Mouse (Mus musculus) embryonic facial prominence, embryonic 10.5 days (tissue): ENCODE data around the gene Selp. TPM values are rescaled to one million over a fixed set of nuclear protein-coding genes. Genes with fewer than 3 reads are reported as not detected.

ENCODE experiments used
- DNase-seq: peaks from one replicate; pipeline ENCODE4 v3.0.0-alpha.2; 2017; ENCODE audit warnings: low spot score
- H3K27ac ChIP-seq: fragments of 300-500 bp; sonication (generic); replicated peaks from 2 replicates; pipeline ENCODE4 v1.5.1; 2016; ENCODE audit warnings: mild to moderate bottlenecking
- H3K27me3 ChIP-seq: fragments of 300-500 bp; sonication (generic); replicated peaks from 2 replicates; pipeline ENCODE4 v1.6.1; 2016; ENCODE audit warnings: low read depth, mild to moderate bottlenecking; ENCODE audit not compliant: poor library complexity, severe bottlenecking
- H3K36me3 ChIP-seq: fragments of 300-500 bp; sonication (generic); replicated peaks from 2 replicates; pipeline ENCODE4 v1.6.1; 2016; ENCODE audit warnings: mild to moderate bottlenecking, moderate library complexity
- H3K4me1 ChIP-seq: fragments of 300-500 bp; sonication (generic); 2 replicates; pipeline ENCODE4 v1.6.1; 2016
- H3K4me3 ChIP-seq: fragments of 300-500 bp; sonication (generic); 2 replicates; pipeline ENCODE4 v1.5.1; 2016; ENCODE audit warnings: mild to moderate bottlenecking, moderate library complexity
- H3K9me3 ChIP-seq: fragments of 300-500 bp; sonication (generic); 2 replicates; pipeline ENCODE4 v1.6.1; 2016; ENCODE audit warnings: mild to moderate bottlenecking
- WGBS: fragments of 180-500 bp; shearing (Covaris S2); methylation state at CpG from one replicate; pipeline ENCODE4 v1.1.7; 2016; 5-methylcytosine and 5-hydroxymethylcytosine counted together
- polyA plus RNA-seq: library from polyadenylated mRNA; unstranded; fragments of >200 nt; fragmentation: Nextera tagmentation; extraction: Ambion mirVana; gene quantifications from 2 replicates; pipeline ENCODE4 v1.2.1, GENCODE M21; 2016

The Selp gene
- not detected in 2 replicates for polyA plus RNA-seq

DNA sequence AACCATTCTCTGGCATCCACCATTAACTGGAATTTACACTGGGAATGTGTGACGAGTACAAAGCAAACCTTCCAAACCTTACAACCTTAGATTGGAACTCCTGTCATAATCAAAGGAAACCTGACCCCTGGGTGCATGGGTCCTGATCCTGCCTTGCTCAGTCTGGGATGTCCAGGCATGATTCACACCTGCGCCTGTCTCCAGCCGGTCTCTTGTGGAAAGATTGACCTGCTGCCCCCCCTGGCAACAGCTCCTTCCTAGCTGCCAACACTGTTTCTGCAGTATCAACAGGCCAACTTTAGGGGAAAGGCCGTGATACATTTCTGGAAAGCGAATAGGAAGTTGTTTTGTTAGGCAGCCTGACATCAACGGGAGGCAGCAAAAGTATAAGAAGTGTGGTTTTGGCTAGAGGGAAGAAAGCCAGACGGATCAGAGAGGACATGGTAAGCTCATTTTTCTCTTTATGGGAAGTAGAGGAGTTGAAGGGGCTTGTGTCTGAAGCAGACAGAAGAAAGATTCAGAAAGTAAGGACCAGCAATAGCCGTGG lies at the start of gene Selp:
Selp (plus strand) TSS at position 318 of the 547 bp plus-strand sequence.
- Histone ChIP-seq H3K4me3 (no peak within 1 kb of the TSS), H3K36me3 (no peaks in the 10 kb centered on the region), H3K9me3 (no peaks in the 10 kb centered on the region), H3K4me1 (no peaks in the 10 kb centered on the region), H3K27ac (no peak within 1 kb of the TSS), H3K27me3 (no peaks in the 10 kb centered on the region)
- WGBS = 77% methylated on average over 8 of the region's 8 CpGs
- no peak for DNase-seq

DNA sequence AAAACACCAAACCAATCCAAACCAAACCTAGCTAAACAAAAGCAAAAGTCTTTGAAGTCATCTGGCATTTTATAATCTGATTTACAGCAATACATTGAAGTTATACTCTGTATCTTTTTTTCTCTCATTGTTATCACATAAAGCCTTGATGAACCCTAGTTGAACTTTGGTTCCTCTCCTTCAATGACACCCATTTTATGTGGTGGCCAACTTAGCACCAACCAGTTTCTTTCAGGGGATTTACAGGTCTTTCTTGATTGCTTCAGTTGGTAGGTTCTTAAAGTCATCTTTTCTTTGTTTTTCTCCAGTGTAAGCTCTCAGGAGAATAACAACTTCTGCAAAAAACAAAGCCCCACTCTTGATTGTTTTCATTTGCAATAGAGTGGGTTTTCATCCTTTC lies 45.8 kb upstream of the Selp start:
- Histone ChIP-seq H3K9me3 (no peaks in the 10 kb centered on the region), H3K4me1 (no peaks in the 10 kb centered on the region), H3K27ac (no peak overlapping the region), H3K36me3 (no peaks in the 10 kb centered on the region), H3K4me3 (no peak overlapping the region), H3K27me3 (no peaks in the 10 kb centered on the region)
- no peak for DNase-seq

DNA sequence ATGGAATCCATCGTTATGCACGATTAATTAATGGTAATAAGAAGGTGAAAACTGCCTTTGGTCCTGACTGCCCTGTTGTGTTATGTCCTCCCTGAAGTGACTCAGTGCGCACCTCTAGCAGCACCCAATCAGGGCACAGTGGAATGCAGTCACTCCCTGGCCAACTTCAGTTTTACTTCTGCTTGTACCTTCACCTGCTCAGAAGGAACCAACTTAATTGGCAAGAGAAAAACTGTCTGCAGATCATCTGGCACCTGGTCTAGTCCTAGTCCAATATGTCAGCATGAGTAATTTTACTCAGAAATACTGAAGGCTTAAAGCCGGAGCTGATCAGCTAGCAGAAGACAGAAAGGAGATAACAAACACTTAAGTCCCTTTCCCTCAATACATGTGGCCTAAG lies 44.6 kb upstream of the Selp start:
- Histone ChIP-seq H3K27ac (no peak overlapping the region), H3K4me3 (no peak overlapping the region), H3K36me3 (no peaks in the 10 kb centered on the region), H3K4me1 (no peaks in the 10 kb centered on the region), H3K27me3 (no peaks in the 10 kb centered on the region), H3K9me3 (no peaks in the 10 kb centered on the region)
- WGBS = 91% methylated on average over 4 of the region's 4 CpGs
- no peak for DNase-seq

DNA sequence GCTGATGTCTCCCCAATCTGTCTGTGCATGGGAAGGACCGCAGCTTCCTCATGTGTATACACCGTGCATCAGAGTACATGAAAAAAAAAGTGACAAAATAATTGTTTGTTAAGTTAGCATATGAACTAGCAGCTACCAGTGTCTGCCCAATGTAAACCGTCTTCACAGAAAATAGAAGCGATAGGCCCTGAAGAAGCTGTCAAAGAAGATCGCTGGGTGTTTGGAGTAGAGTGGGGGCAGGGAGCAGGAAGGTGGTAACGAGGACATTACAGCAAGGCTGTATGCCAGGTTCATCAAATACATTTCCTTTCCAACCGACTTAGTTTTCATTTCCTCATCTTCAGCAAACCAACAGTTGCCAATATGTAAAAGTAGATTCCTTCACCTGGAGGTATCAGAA lies 44.0 kb upstream of the Selp start:
- Histone ChIP-seq H3K27me3 (no peaks in the 10 kb centered on the region), H3K36me3 (no peaks in the 10 kb centered on the region), H3K4me3 (no peak overlapping the region), H3K4me1 (no peaks in the 10 kb centered on the region), H3K27ac (no peak overlapping the region), H3K9me3 (no peaks in the 10 kb centered on the region)
- 89% methylated on average over 7 of the region's 7 CpGs for WGBS
- no peak for DNase-seq

DNA sequence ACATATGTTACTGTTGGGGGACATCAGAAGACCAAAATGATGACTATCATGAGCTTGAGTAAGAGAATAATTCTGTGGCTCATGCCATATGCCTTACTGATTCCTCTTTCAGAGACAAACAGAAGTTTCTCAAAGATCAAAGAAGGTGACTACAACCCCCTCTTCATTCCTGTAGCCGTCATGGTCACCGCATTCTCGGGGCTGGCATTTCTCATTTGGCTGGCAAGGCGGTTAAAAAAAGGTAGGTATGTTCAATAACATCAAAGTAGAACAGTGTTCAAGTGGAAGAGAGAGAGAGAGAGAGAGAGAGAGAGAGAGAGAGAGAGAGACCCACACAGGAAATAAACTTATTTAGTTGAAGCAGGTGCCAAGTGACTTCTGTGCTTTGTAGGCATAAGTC lies 43.1 kb upstream of the Selp start:
- 91% methylated on average over 4 of the region's 4 CpGs for WGBS

DNA sequence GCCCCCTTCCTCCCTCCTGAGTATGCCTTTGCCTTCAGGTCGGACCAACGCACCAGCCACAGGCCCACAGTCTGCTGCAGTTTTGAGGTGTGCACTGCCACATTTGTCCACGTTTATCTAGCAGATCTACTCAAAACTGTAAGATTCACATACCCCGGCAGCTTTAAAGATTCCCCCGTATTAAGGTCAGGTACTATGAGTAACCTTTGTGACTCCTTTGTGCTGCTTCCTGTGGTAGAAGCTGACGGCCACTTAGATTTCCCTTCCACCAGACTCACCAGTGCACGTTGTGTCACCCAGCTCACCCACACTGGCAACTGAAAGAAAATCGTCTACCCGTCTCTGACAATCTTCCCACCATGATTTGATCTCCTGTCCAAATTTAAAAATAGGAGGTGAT lies 42.0 kb upstream of the Selp start:
- no peaks in the 10 kb centered on the region for H3K9me3 ChIP-seq
- no peaks in the 10 kb centered on the region for H3K27me3 ChIP-seq
- WGBS = 87% methylated on average over 9 of the region's 9 CpGs
- no peak overlapping the region for H3K27ac ChIP-seq
- no peaks in the 10 kb centered on the region for H3K36me3 ChIP-seq
- no peaks in the 10 kb centered on the region for H3K4me1 ChIP-seq
- no peak overlapping the region for H3K4me3 ChIP-seq
- DNase-seq = no peak

More for the DNA sequence above, 43.1 kb upstream of the Selp start:
- H3K4me1 ChIP-seq = no peaks in the 10 kb centered on the region
- H3K27me3 ChIP-seq = no peaks in the 10 kb centered on the region
- no peak for DNase-seq
- H3K9me3 ChIP-seq = no peaks in the 10 kb centered on the region
- no peak overlapping the region for H3K4me3 ChIP-seq
- H3K27ac ChIP-seq = no peak overlapping the region
- H3K36me3 ChIP-seq = no peaks in the 10 kb centered on the region

DNA sequence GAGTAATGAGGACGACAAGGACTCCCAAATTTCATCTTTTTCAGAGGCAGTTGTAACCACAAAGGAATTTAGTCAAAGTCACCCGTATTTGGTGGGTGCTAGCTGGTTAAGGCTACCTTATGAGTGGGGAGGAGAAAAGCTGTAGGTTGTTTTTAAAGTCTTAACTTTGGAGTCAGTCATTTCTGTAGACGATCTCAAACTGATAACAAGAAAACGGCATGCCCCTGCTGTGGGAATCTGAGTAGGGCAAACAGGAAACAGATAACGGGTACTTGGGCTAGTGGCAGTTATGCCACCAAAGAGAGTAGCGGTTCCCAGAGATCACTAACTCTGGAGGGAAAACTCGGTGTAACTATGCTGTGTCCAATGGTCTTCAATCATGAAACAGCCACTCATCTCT lies 41.3 kb upstream of the Selp start:
- Histone ChIP-seq H3K9me3 (no peaks in the 10 kb centered on the region), H3K4me1 (no peaks in the 10 kb centered on the region), H3K27ac (no peak overlapping the region), H3K4me3 (no peak overlapping the region), H3K27me3 (no peaks in the 10 kb centered on the region), H3K36me3 (no peaks in the 10 kb centered on the region)
- 87% methylated on average over 7 of the region's 7 CpGs for WGBS
- DNase-seq = no peak

DNA sequence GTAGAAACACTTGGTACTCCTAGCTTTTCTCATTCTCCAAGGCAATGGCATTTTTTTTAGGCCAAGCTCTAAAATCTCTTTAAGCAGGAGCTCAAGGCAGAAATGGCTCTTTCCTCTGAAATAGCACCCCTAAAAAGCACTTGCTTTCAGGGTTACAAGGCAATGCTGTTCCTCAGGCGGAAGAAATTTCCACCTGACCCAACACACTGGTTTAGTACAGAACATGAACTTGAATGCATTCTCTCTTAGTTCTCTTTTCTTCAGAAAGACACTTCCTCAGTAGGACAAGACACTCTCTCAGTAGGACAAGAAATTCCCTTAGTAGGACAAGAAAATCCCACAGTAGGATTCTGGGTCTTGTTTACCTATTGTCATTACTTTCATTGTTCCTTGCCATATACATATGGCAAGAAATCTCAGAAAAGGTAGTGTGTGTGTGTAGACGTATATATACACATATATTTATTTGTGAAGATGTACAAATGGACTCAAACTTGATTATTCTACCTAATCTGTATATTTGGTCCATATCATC lies 40.4 kb upstream of the Selp start:
- WGBS = 89% methylated on average over 2 of the region's 2 CpGs
- H3K4me3 ChIP-seq = no peak overlapping the region

DNA sequence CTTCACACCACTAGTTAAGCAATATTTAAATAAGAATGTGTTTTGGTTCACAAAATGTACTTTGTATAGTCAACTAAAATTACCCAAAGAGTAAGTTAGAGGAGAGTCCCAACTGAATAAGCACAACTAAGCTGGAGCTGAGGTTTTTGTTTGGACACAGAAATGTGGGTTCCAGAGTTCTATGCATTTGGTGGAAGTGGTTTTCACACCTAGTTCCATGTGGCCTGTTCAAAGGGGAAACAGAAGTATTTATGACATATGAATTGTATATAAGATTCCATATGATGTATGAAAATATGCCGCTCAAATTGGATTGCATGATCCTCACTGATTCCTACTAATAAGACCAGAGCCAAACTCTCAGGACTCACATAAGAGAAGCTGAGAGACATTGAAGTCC lies 39.6 kb upstream of the Selp start:
- WGBS = 97% methylated on average over 1 of the region's 1 CpGs
- Histone ChIP-seq H3K27ac (no peak overlapping the region), H3K4me1 (no peaks in the 10 kb centered on the region), H3K4me3 (no peak overlapping the region), H3K27me3 (no peaks in the 10 kb centered on the region), H3K36me3 (no peaks in the 10 kb centered on the region), H3K9me3 (no peaks in the 10 kb centered on the region)
- no peak for DNase-seq

More for the DNA sequence above, 40.4 kb upstream of the Selp start:
- Histone ChIP-seq H3K27me3 (no peaks in the 10 kb centered on the region), H3K27ac (no peak overlapping the region), H3K4me1 (no peaks in the 10 kb centered on the region), H3K9me3 (no peaks in the 10 kb centered on the region), H3K36me3 (no peaks in the 10 kb centered on the region)
- DNase-seq = no peak

DNA sequence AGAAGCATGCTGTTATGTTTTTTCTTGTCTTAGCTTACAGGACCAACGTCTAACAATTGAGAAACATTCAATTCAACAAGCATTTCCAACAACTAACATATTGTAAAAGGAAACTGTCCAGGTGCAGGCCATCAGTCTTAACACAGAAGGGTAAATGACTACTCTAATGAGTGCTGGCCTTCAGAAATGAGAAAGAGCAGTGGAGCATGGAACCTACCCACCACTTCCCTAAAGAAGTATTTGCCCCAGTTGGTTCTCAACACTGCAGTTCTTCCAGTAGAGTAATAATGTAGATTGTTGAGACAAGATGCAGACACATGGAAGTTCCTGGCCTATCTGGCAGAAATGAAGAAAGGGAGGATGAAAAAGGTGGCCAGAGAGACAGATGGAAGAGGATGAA lies 38.6 kb upstream of the Selp start:
- DNase-seq = no peak
- no peaks in the 10 kb centered on the region for H3K36me3 ChIP-seq
- H3K9me3 ChIP-seq = no peaks in the 10 kb centered on the region
- H3K27me3 ChIP-seq = no peaks in the 10 kb centered on the region
- no peak overlapping the region for H3K27ac ChIP-seq
- no peak overlapping the region for H3K4me3 ChIP-seq
- 62% methylated on average over 1 of the region's 1 CpGs for WGBS
- no peaks in the 10 kb centered on the region for H3K4me1 ChIP-seq

DNA sequence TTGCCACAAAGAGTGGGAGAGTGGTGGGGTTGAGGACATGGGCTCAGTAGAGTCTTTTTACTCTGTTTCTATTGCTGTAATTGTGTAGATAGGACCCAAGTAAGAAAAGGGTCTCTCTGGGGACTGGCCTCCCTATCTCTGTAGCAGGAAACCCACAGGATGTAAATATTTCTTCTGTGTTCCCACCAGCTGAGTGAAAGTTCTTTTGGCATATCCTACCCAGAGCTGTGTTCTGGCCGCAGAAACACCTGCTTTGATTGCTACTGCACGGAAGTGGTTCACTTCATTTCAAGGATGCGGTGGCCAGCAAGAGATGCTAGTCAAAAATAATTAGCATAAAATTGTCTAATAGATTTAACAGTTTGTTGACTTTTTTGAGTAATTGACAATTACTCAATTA lies 38.0 kb upstream of the Selp start:
- H3K27ac ChIP-seq = no peak overlapping the region
- no peaks in the 10 kb centered on the region for H3K36me3 ChIP-seq
- no peaks in the 10 kb centered on the region for H3K9me3 ChIP-seq
- H3K4me3 ChIP-seq = no peak overlapping the region
- no peak for DNase-seq
- H3K27me3 ChIP-seq = no peaks in the 10 kb centered on the region
- no peaks in the 10 kb centered on the region for H3K4me1 ChIP-seq
- 91% methylated on average over 3 of the region's 3 CpGs for WGBS

DNA sequence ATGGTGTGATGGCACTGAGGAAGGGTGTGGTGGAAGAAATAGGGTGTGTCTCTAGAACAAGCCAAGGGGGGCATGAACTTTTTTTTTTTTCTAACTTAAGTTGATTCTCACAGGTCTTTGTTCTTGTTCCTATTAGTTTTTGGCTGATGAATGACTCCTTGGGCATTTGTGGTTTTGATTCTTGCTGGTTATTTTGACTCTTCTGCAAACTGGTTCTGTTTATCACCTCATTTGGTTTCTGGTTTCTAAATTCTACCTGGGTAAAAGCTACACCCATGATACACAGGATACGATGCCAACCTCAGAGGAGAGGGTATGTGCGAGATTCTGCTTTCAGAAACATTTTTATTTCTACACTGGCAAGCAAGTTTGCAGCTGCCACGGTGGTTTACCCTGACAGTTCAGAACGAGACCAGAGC lies 36.7 kb upstream of the Selp start:
- Histone ChIP-seq H3K4me3 (no peak overlapping the region), H3K36me3 (no peaks in the 10 kb centered on the region), H3K27ac (no peak overlapping the region), H3K27me3 (no peaks in the 10 kb centered on the region), H3K4me1 (no peaks in the 10 kb centered on the region), H3K9me3 (no peaks in the 10 kb centered on the region)
- DNase-seq = no peak
- WGBS = 90% methylated on average over 4 of the region's 4 CpGs

DNA sequence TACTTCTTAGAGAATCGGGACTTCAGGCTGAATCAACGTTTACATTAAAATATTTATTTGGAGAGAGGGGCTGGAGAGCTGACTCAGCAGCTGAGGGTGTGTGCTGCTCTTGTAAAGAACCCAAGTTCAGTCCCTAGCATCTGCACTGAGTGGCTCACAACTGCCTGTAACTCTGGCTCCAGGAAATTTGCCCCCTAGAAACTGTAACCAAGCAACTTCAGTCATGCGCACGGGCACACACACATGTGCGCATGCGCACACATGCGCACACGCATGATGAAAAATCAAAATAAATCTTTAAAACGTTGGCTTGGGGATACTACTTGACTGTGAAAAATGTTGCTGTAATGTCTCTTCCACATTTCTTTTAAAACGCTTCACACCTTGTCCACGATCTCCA lies 36.0 kb upstream of the Selp start:
- H3K27ac ChIP-seq = no peak overlapping the region
- DNase-seq = no peak
- no peaks in the 10 kb centered on the region for H3K27me3 ChIP-seq
- H3K9me3 ChIP-seq = no peaks in the 10 kb centered on the region
- no peaks in the 10 kb centered on the region for H3K36me3 ChIP-seq
- H3K4me3 ChIP-seq = no peak overlapping the region
- 86% methylated on average over 11 of the region's 11 CpGs for whole genome bisulfite sequencing
- H3K4me1 ChIP-seq = no peaks in the 10 kb centered on the region

DNA sequence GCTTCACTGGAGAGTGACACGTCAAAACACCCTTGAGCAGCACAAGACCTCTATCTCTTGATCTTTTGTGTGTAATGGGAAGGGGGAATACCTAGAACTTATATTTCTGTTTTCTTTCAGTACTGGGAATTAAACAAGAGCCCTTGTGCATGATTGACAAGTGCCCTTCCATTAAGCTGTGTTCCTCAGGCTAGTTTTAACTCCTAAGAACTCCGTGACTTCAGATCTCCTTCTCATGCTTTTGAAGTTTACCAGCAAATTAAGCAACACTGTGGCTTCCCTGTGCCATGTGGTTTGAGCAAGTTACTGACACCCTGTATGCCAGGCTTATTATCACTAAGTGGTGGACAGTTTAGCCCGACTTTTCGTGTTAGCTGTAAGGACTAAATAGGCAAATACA lies 32.0 kb upstream of the Selp start:
- Histone ChIP-seq H3K36me3 (no peaks in the 10 kb centered on the region), H3K27ac (no peak overlapping the region), H3K9me3 (no peaks in the 10 kb centered on the region), H3K4me1 (no peaks in the 10 kb centered on the region), H3K4me3 (no peak overlapping the region), H3K27me3 (no peaks in the 10 kb centered on the region)
- WGBS = 84% methylated on average over 4 of the region's 4 CpGs
- no peak for DNase-seq
